Mouse (Mus musculus): ENCODE data around the gene Limch1. TPM values are rescaled to one million over a fixed set of nuclear protein-coding genes. Genes with fewer than 3 reads are reported as not detected.

Gene Limch1
- total RNA-seq, 2 experiments from 2014 or later: not detected

GRCm38 (mm10) chr5:67083117-67083516, 337.5 kb downstream of the Limch1 start:
- ATAC-seq (replicated peaks; ENCODE audit: low FRiP score, low TSS enrichment, poor library complexity, severe bottlenecking): no peak

DNA sequence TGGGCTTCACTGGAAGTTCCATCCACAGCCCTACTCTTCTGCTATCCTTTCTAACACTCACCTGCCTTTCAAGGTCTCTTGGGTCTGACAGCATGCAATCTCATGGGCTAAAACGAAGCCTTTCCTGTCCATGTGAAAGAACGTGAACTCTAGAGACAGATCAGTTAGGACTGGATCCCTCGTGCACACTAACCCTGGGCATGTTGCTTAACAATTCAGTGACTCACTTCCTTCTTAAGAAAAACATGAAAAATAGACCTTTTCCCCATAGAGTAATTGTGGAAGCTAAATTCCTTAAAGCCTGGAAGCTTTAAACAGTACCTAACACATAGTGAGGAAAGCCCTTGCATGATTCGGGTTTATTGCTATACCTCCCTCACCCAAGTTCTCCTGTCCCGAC, 345.2 kb downstream of the Limch1 start:
- ATAC-seq (replicated peaks; ENCODE audit: low FRiP score, low TSS enrichment, poor library complexity, severe bottlenecking): no peak

DNA sequence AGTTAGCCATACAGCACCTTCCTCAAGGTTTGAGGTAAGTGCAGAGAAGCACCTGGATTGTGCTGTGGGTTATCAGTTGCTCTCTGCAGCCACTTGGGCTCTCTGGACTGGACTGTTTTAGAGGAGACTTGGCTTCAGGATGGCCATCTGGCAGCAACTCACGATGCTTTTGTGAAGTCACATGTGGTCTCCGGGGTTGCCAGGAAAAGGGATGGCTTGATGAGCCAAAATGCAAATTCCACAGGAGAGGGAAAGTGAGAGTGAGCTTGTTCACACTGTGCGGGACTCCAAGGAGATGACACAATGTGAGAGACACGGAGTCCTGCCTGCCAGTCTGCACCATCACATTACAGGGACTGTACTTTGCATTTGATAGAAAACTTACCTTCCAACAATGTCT, 346.1 kb downstream of the Limch1 start:
- no peak for ATAC-seq (replicated peaks; ENCODE audit: low FRiP score, low TSS enrichment, poor library complexity, severe bottlenecking)

- ATAC-seq (replicated peaks; ENCODE audit: low FRiP score, low TSS enrichment, poor library complexity, severe bottlenecking): no peak
Observed at GRCm38 (mm10) chr5:67093991-67094390, 348.4 kb downstream of the Limch1 start.

GRCm38 (mm10) chr5:67095153-67095552, 349.5 kb downstream of the Limch1 start:
- ATAC-seq (replicated peaks; ENCODE audit: low FRiP score, low TSS enrichment, poor library complexity, severe bottlenecking): no peak

DNA sequence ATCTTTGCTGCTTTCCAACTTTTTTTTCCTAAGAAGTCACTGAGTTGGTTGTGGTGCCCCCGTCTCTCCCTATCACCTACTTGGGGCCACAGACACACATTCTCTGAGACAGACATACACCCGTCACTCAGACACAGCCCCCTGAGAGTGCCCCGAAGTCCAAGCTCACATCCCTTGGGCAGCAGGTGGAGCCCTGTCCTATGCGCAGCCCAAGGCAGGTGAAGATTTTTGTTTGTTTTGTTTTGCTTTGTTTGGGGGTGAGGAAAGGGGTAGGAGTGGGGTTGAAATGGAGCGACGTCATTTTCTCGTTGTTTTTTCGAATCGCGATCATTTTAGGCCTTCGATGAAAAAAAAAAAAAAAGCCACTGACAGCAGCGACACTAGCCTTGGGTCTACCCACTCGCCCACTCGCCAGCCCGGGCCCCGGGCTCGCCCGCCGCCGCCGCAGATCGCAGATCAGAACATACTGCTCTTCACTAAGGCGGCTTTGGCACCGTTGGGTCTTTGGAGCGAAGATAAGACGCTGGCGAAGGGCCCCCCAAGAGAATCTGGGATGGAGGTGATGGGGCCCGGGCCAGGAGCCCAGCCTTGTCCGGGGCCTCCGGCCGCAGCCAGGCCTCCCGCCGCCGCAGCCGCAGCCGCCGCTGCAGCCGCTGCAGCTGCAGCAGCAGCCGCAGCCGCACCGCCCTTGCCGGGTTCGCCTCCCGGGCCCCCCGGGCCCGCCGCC, 350.2 kb downstream of the Limch1 start:
- no peak for ATAC-seq (replicated peaks; ENCODE audit: low FRiP score, low TSS enrichment, poor library complexity, severe bottlenecking)

DNA sequence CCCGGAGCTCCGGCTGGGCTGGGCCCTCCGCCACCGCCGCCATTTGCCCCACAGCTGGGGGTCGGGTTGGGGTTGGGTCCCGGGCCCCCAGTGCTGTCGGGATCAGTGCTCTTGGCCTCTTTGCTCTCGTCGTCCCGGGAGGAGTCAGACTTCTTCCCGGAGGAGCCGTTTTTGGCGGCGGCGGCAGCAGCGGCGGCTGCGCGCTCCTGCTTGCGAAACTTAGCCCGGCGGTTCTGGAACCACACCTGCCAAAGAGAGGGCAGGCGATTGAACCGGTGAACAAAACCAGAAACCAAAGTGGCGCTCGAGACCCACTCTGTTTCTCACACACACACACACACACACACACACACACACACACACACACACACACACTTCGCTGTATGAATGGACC, 350.7 kb downstream of the Limch1 start:
- ATAC-seq (replicated peaks; ENCODE audit: low FRiP score, low TSS enrichment, poor library complexity, severe bottlenecking): no peak

GRCm38 (mm10) chr5:67097106-67098050, 351.8 kb downstream of the Limch1 start:
- ATAC-seq (replicated peaks; ENCODE audit: low FRiP score, low TSS enrichment, poor library complexity, severe bottlenecking): no peak

DNA sequence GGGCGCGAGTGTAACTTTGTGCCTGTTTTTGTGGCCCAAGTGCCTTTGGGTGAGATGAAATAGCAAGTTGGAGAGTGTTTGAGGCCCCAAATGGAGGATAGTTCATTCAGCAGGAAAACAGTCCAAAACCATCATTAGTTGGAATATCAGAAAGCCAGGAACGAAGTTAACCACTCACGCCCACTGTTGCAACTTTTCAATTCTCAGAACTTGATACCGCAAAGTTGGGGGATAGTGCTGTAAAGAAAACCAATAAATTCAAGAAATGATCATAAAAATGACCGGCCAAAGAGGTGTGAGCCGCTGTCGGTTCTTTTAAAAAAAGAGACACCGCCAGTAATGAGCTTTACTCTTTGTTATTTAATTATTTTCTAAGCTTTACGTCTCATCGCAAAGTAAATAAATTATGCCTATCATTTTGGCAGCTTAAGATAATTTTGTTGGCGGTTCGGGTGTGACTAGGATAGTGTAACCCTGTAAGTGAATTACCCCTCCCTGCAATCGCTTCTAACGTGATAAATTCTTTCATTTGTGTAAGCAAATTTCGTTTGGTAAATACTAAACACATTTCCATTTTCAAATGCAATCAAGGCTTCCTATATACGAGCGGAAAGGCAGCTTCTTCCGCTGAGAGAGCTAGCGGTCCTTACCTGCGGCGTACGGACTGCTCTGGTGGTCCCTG, 352.6 kb downstream of the Limch1 start:
- no peak for ATAC-seq (replicated peaks; ENCODE audit: low FRiP score, low TSS enrichment, poor library complexity, severe bottlenecking)

- ATAC-seq (replicated peaks; ENCODE audit: low FRiP score, low TSS enrichment, poor library complexity, severe bottlenecking): no peak
Observed at GRCm38 (mm10) chr5:67098733-67099323, 353.2 kb downstream of the Limch1 start, which contains the start of gene Phox2b. Gene Phox2b (minus strand): TSS chr5:67099301.

- no peak for ATAC-seq (replicated peaks; ENCODE audit: low FRiP score, low TSS enrichment, poor library complexity, severe bottlenecking)
Observed at GRCm38 (mm10) chr5:67099393-67100271, 354.0 kb downstream of the Limch1 start.

- no peak for ATAC-seq (replicated peaks; ENCODE audit: low FRiP score, low TSS enrichment, poor library complexity, severe bottlenecking)
Observed at GRCm38 (mm10) chr5:67100564-67101394, 355.2 kb downstream of the Limch1 start.

- ATAC-seq (replicated peaks; ENCODE audit: low FRiP score, low TSS enrichment, poor library complexity, severe bottlenecking): no peak
Observed at GRCm38 (mm10) chr5:67101395-67101760, 355.8 kb downstream of the Limch1 start.

GRCm38 (mm10) chr5:67101793-67102600, 356.4 kb downstream of the Limch1 start:
- ATAC-seq (replicated peaks; ENCODE audit: low FRiP score, low TSS enrichment, poor library complexity, severe bottlenecking): no peak

DNA sequence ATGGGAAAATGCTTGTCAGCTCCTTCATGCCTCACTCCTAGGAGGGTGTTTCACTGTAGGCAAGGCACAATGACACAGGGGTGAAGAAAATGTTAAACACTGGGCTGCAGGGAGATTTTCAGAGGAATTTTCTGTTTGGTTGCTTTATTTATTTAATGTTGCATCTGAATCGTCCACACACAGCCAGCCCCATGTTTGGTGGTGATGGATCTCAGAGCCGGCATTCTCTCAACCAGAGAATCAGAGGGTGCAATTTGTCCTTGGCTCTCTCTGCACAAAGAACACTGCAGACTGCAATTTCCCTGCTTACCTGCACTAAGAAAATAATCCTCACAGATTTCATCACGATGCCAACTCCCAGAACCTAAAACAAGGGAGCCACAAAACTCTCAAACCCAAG, 357.4 kb downstream of the Limch1 start:
- ATAC-seq (replicated peaks; ENCODE audit: low FRiP score, low TSS enrichment, poor library complexity, severe bottlenecking): no peak

- no peak for ATAC-seq (replicated peaks; ENCODE audit: low FRiP score, low TSS enrichment, poor library complexity, severe bottlenecking)
Observed at GRCm38 (mm10) chr5:67106261-67106660, 360.6 kb downstream of the Limch1 start.

Measured in megakaryocyte-erythroid progenitor cell, adult 5-6 weeks (primary cell).